Mouse (Mus musculus) CD4-positive, CD25-positive, alpha-beta regulatory T cell, adult 4 months (primary cell): ENCODE data around the gene Acot9. TPM values are rescaled to one million over a fixed set of nuclear protein-coding genes. Genes with fewer than 3 reads are reported as not detected.

Experiments used
- ATAC-seq: one replicate; pipeline ENCODE4 v1.8.0; 2017
- polyA plus RNA-seq, 2 experiments: library from polyadenylated mRNA; unstranded; fragments of 100-300 nt; shearing (Covaris generic); gene quantifications; one replicate each; pipeline ENCODE4 v1.2.1; 2017

Gene Acot9
- 10 to 100 TPM; 91.6 to 97.4 TPM for polyA plus RNA-seq

DNA sequence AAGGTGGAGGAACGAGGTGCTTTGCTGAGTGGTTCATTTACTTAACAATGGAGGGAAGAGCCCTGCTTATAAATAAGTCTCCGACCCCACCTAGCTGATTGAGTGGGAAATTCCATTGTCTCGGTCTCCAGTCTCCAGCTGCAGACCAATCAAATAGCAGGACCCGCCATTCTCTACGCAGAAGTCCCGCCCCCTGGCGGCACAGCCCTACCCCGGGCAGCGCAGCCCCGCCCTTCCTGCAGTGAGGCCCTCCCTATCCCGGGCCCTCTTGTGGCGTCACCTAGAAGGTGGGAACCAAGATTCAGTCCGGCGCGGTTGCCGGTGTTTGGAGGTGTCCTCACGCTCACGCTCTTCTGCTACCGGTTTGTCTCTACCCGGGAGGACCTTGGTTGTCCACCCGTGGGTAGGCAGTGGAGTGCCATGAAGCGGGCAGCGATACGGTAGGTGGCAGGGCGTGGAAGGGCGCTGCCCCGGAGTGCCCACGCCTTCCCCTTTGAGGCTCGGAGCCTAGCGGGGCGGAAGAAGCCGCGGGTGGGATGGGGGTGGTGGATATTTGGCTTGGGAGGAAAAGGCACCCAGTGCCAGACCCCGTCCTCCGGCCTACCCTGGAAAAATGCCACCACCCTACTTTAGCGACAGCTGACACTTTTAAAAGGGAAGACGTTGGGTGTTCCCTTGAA lies at the start of gene Acot9:
Acot9 (plus strand) TSS at position 209 of the 680 bp plus-strand sequence.
- peak; percentile 90 for ATAC-seq

DNA sequence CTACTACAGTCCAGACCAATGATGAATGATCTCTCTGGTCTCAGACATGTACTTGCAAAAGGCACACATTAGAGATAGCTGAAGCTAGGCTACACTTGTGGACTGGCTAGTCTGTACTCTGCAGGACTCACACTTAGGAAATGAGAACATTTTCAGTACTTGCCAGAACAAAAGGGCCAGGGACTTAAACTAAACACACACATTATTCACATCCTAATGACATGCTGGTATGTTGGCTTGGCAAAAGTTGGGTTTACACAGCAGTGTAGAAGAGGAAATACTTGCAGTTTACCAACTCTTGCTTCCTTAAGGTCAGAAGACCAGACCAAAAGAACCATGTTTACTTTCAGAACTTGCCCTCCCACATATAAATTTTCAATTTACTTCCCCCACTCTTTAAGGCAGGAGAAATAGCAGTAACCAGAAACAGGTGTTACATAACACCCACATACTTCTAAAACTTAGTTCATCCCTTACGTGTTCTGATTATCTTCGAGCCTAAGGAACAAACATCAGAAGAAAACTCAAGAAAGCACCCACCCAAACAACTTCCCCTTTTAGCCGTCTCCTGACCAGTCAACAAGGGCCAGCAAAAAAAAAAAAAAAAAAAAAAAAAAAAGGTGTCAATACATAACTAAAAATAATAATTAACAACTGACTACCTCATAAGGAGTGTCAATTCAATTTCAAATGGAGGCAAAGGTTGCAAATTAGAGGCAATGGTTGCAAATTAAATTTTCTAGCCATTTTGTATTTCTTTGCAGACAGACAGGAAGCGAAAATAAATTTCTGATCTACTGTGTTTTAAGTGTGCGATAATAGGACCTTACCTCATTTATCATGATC lies 47.7 kb upstream of the Acot9 start:
- no peak for ATAC-seq

DNA sequence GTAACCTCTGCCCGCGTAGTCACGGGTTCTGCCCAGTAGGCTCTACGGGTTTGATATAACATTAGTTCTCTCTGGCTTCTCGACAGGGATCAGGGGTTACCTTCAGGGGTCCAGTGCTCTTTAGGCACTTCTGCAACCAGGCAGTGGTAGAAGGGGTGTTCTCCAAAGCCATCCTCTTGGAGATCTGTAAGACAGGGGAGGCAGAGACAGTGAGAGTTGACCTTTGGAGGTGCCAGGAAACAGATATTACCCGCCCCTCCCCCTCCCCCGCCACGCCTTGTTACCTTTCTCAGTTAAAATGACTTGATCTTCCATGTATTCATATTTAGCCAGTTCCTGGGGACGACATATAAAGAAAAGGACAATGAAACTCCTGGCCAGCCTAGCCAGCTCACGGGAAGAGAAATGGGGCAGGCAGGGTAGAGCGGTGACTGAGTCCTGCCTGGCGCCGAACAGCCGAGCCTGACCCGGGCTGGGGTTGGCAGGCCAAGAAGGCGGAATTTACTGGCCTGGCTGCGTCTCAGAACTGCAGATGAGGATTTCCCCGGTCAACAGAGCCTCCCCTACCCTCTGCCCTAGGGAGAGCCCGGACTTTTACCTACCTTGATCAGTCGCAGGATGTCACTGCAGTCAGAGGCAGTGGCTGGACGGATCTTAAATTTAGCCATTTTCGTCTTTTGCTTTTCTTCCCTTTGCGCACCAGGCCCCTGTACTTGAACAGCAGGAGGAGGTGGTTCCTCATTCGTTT lies 46.6 kb upstream of the Acot9 start:
- peak; percentile 13 for ATAC-seq

DNA sequence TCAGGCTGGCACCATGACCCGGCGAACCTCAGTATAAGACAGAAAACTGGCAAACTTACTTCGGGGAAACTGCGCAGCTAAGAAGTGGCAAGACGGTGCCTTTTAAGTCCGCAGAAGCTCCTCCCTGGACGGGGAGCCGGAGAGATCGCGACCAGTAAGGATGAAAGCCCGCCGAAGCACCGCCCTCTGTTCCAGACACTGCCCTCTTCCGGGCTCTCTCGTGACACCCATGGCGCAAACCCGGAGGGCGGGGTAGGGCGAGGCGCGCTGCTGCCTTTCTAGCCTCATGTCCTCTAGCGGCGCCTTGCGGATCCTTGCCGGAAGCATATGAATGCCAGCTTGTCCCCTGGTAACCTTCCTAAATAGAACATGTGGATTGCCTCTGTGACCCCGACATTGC lies 46.0 kb upstream of the Acot9 start, which contains the start of gene Sat1:
Sat1 (minus strand) TSS at position 179 of the 400 bp plus-strand sequence.
- ATAC-seq = peak; percentile 91

DNA sequence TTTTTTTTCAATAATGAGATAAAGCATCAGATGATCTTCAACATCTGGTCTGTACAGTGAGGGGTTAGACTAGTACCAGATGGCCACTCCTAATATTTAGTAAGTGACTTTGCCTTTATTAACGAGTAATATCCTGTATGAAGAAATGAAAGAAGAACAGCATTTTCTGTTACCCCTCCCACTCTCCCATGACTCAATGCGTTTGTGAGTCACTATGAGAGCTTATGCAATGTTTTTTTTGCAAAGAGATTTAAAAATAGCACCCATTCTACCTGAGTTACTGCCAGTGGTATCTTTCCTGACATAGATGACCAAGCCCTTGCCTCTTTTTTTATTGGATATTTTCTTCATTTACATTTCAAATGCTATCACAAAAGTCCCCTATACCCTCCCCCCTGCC lies 44.0 kb upstream of the Acot9 start:
- ATAC-seq = no peak

DNA sequence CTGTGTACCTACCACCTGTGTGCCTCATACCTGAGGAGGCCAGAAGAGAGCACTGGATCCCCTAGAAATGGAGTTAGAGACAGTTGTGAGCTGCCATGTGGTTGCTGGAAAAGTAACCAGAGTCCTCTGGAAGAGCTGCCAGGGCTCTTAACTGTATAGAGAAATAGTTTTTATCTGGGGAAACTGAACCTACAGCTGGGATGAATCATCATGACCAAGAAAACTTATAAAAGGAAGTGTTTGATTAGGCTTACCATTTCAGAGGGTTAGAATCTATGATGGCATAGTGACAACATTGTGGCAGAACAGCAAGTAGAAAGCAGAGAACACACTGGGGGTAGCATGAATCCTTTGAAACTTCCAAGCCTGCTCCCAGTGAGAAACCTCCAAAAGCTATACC lies 5.4 kb upstream of the Acot9 start:
- ATAC-seq = no peak

DNA sequence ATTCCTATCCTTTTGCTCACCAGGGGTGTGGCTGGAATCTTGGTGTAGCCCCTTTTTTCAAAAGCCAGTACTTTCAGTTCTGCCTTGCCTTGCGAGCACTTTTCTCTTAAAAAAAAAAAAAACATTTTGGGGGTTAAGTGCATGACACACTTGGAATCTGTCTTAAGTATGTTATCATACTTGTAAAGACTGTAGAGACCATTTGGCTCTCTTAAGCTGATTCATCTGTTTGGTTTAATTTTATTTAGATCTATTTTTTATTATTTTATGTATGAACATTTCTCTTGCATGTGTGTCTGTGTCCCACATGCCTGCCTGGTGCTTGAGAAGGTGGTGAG lies 641 bp downstream of the Acot9 start:
- ATAC-seq = peak; percentile 2

DNA sequence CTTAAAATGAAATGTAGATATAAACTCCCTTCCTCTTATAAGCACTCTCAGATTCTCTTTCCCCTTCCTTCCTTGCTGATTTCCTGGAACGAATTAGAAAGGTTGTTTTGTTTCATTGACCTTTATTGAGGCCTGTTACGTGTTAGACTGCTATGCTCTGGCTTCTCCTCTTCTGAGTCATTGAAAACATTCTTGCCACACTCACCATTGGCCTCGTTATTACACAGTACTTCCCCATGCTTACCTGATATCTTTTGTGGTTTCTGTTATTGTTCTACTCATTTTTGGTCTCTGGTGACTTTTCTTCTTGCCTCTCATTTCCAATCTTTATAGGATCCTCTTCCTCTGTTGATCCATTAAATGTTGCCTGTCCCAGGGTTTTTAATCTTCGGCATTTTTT lies 16.2 kb downstream of the Acot9 start:
- peak; percentile 85 for ATAC-seq

DNA sequence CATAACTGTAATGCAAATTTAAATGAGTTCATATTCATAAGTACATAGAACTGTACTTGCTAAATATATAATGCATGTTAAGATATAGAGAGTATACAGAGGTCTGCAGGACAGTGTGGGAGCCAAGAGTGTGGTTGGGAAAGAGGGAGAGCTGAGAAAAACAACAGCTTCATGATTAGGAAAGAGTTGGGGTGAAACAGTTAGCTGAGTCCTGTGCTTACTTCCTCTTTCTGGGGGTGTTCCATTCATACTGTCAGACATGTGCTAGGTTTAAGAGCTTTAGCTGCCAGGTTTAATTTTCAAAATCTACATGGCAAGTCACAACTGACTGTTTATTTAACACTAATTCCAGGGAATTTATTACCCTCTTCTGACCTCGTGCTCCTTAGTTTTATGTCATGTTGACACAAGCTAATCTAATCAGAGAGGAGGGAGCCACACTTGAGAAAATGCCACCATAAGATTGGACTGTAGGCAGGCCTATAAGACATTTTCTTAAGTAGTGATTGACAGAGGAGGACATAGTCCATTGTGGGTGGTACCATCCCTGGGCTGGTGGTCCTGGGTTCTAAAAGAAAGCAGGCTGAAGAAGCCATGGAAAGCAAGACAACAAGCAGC lies 18.3 kb downstream of the Acot9 start:
- ATAC-seq = no peak

DNA sequence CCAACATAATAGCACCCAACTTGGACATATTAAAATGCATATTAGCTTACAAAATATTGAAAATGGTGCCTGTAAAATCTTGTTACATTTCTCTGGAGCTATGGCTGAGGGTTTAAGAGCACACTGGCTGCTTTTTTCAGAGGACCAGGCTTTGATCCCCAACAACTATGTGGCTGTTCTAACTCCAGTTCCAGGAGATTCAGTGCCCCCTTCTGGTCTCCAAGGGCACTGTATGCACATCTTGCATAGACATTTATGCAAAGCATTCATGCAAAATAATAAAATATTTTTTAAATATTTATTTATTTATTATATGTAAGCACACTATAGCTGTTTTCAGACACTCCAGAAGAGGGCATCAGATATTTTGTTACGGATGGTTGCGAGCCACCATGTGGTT lies 44.1 kb downstream of the Acot9 start:
- ATAC-seq = peak; percentile 63

DNA sequence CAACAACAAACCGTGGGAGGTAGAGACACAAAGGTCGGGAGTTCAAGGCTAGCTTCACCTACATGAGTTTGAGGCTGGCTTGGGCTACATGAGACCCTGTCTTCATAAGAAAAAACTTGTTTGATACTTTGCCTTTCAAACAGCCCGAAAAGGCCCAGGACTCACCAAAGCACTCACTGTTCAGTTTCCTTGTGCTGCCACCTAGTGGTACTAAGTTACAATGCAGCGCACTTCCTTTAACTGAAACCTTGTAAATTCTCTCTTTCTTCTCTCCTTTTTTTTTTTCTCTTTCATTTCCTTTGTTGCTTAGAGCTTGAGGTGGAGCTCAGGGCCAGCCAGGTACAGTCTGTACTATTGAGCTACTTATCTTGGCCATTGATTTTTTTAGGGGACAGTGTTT lies 55.8 kb downstream of the Acot9 start:
- peak; percentile 87 for ATAC-seq

DNA sequence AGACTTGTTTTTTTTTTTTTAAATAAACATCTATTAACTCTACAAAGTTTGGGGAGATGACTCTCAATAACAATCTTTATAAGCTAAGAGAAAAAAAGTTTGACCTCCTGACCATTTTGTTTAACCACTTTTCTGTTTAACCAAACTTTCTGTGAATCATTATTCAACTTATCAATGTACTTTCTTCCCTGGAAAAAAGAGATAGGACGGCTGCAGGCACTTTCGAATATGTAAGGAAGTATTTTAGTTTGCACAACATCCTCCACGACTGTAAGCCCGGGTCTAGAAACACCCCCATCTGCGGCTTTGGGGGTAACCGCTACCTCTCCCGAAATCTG lies 75.3 kb downstream of the Acot9 start:
- ATAC-seq = peak; percentile 44

DNA sequence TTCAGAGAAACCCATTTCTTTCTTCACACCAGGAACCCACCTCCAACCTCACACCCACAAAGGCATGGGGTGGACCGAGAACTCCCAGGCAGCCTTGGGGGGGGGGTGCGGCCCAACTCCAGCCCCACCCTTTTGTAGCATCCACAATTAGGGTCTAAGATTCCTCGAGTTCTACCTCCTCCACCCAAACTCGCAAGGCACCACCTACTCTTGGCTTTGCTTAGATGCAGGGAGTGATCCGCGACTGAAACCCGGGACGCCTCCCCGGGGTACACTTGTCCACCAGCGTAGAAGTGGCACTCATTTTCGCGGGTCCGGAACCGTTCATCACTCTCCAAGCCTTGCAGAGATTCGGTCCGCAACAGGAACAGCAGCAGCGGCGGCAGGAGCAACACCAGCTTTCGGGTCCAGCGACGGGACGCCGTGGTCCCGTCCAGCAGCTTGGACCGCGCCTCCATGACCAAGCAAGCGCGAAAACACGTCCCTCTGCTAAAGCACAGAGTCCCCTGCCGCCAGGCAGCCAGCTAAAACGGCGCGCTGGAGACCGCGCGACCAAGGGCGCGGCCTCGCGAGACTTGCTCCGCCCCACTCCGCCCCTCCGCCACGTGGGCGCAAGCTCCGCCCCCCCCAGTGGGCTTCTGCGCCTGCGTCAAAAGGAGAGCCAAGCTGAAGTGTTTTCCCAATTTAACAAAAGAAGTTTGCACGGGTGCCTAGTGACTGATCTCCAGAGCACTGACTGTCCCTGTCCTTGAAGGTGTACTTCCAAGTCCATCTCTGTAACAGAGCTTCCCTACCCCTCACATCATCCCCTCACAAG lies 75.9 kb downstream of the Acot9 start:
- peak; percentile 94 for ATAC-seq

DNA sequence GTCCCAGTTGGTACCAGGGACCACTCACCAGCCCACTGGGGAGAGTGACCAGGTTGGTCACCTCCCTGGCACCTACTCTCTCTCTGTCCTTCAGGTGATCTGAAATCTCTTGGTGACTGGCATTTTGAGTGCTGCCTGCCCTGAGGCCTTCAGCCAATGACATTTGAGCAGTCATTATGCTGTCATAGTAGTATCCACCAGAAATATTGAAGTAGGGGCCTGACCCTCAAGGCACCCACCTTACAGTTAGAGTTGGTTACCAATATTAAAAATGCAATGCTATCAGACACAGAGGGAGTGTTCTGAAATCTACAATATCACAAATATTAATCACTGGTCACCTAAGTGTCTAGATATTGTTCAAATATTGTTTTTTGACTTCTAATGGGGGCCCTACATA lies 78.4 kb downstream of the Acot9 start, which contains the start of gene Prdx4:
Prdx4 (minus strand) TSS at position 101 of the 400 bp plus-strand sequence.
- ATAC-seq = no peak

DNA sequence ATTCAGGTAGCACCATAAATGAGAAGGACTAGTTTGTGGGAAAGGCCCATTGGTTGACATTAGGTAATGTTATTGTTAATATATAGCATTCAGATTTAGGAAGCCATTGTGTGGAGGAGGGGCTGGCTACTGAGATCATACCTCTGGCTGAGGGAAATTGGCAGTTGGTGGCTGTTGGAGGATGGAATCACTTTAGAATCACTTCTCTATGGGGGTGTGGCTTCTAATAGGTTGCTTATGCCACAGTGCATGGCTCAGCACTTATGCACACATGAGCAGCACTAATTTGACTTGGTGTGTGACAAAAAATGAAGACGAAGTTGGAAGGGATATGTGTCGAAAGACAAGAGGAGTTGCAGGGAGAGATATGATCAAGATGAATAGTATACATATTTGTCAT lies 84.0 kb downstream of the Acot9 start:
- ATAC-seq = no peak

Other genes starting within 250 kb of the Acot9 start
- gene Magea5, start 199.3 kb upstream of the Acot9 start, polyA plus RNA-seq = not detected
- gene Magea1, start 172.7 kb upstream of the Acot9 start, polyA plus RNA-seq = not detected
- not detected for gene Magea2, start 168.8 kb upstream of the Acot9 start, polyA plus RNA-seq
- not detected for gene Cldn34b2, start 134.0 kb upstream of the Acot9 start, polyA plus RNA-seq
- gene Sat1, start 46.0 kb upstream of the Acot9 start, polyA plus RNA-seq = 100 to 1,000 TPM; 653 to 698 TPM
- gene Prdx4, start 78.3 kb downstream of the Acot9 start, polyA plus RNA-seq = 10 to 100 TPM; 36.6 to 41.6 TPM